Mouse (Mus musculus) embryonic facial prominence, embryonic 12.5 days (tissue): ENCODE results near the gene Cwc25. TPM values are rescaled to one million over a fixed set of nuclear protein-coding genes. Genes with fewer than 3 reads are reported as not detected.
"Not testable (repeated sequence)": the region's sequence is repeated elsewhere in the genome, so short reads cannot be mapped to it uniquely, and the experiment has no call there.

Source experiments
- ATAC-seq: fragments of 200-750 bp; cut with Nextera tagmentation; 2 replicates; pipeline ENCODE4 v1.8.0; 2017; ENCODE audit not compliant: insufficient number of reproducible peaks, insufficient read depth, low FRiP score, low TSS enrichment
- H3K27ac ChIP-seq: fragments of 300-500 bp; sonication (generic); 2 replicates; pipeline ENCODE4 v1.5.1; 2016; ENCODE audit warnings: mild to moderate bottlenecking
- H3K27me3 ChIP-seq: fragments of 300-500 bp; sonication (generic); 2 replicates; pipeline ENCODE4 v1.6.1; 2016; ENCODE audit warnings: mild to moderate bottlenecking, moderate library complexity
- H3K36me3 ChIP-seq: fragments of 300-500 bp; sonication (generic); 2 replicates; pipeline ENCODE4 v1.6.1; 2016; ENCODE audit warnings: mild to moderate bottlenecking
- H3K4me1 ChIP-seq: fragments of 300-500 bp; sonication (generic); 2 replicates; pipeline ENCODE4 v1.6.1; 2016
- H3K4me2 ChIP-seq: fragments of 300-500 bp; sonication (generic); replicated peaks from 2 replicates; pipeline ENCODE4 v1.6.1; 2016; ENCODE audit warnings: mild to moderate bottlenecking, moderate library complexity
- H3K4me3 ChIP-seq: fragments of 300-500 bp; sonication (generic); 2 replicates; pipeline ENCODE4 v1.5.1; 2016; ENCODE audit warnings: mild to moderate bottlenecking
- H3K9ac ChIP-seq: fragments of 300-500 bp; sonication (generic); 2 replicates; pipeline ENCODE4 v1.6.1; 2016; ENCODE audit warnings: mild to moderate bottlenecking, moderate library complexity
- H3K9me3 ChIP-seq: fragments of 300-500 bp; sonication (generic); 2 replicates; pipeline ENCODE4 v1.6.1; 2016; ENCODE audit warnings: mild to moderate bottlenecking, moderate library complexity
- WGBS: fragments of 180-500 bp; shearing (Covaris S2); methylation state at CpG from one replicate; pipeline ENCODE4 v1.1.7; 2016; 5-methylcytosine and 5-hydroxymethylcytosine counted together
- polyA plus RNA-seq: library from polyadenylated mRNA; unstranded; fragments of >200 nt; fragmentation: Nextera tagmentation; extraction: Ambion mirVana; gene quantifications from 2 replicates; pipeline ENCODE4 v1.2.1, GENCODE M21; 2016

The Cwc25 gene
- polyA plus RNA-seq, 1 experiment from 2014 or later, result 24.8 TPM

DNA sequence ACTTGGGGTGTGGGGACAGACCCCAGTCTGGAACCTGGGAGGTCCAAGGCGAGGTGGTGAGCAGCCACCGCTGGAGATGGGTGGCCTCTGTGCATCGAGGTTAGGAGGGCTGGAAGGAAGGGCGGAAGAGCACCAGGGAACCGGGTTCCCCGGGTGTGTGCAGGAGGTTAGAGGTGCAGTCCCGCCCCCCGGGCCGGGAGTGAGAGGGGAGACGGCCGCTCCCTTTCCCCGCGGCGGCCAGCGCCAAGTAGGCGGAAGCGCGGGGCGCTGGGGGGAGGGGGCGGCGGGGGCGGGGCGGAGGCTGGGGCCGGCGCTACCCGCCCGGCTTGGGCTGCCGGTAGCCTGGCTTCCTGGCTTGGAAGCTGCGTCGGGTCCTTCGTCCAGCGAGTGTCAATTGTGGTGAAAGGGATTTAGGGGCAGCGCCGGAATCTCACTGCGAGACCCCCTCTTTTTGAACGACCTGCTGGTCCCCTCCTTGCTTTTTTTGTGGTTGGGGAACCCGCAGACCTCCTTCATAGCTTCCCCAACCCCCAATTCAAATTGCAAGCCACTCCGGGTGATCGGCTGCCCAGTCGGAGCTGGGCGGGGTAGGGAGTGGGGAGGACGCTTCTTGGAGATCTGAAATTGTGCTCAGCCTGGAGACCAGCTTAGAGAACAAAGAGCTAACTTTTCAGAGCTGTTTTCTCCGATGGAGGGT lies 33.8 kb upstream of the Cwc25 start:
- under 1% methylated on average over 36 of the region's 43 CpGs for WGBS
- Histone ChIP-seq H3K9me3 (no peaks in the 10 kb centered on the region), H3K36me3 (no peaks in the 10 kb centered on the region), H3K27ac (peak overlapping the region; percentile 99), H3K4me2 (peak overlapping the region; percentile 72), H3K27me3 (no peaks in the 10 kb centered on the region), H3K4me3 (peak overlapping the region; percentile 96), H3K9ac (peak overlapping the region; percentile 88), H3K4me1 (peaks cover 42% of the 10 kb centered on the region)
- ATAC-seq, result peak; percentile 72; the same call in 1 of the 2 replicates

GRCm38 (mm10) chr11:97799146-97799993 lies 33.0 kb upstream of the Cwc25 start:
- under 1% methylated on average over 69 of the region's 71 CpGs for WGBS
- Histone ChIP-seq H3K4me2 (peak overlapping the region; percentile 72), H3K4me1 (peaks cover 35% of the 10 kb centered on the region), H3K27me3 (no peaks in the 10 kb centered on the region), H3K4me3 (peak overlapping the region; percentile 96), H3K9ac (peak overlapping the region; percentile 88), H3K27ac (peak overlapping the region; percentile 99), H3K9me3 (no peaks in the 10 kb centered on the region), H3K36me3 (no peaks in the 10 kb centered on the region)
- peak; percentile 76 for ATAC-seq

DNA sequence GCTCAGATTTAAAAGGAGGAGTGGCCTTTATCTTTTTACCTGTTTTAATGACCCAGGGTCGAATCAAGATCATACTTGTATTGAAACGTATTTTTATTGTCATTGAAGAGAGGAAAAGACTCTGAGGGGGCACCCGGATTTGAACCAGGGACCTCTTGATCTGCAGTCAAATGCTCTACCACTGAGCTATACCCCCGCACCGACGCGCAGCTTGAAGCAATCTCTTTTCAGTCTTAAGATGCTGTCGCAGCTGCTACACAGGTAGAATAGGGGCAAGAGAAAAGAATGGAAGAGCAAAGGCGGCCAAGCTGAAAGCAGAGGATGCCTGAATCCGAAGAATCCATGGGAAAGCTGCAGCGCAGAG lies 32.4 kb upstream of the Cwc25 start, which contains the start of gene Lasp1:
Lasp1 (plus strand) TSS at position 219 of the 364 bp plus-strand sequence.
- WGBS, result 1% methylated on average over 11 of the region's 11 CpGs

DNA sequence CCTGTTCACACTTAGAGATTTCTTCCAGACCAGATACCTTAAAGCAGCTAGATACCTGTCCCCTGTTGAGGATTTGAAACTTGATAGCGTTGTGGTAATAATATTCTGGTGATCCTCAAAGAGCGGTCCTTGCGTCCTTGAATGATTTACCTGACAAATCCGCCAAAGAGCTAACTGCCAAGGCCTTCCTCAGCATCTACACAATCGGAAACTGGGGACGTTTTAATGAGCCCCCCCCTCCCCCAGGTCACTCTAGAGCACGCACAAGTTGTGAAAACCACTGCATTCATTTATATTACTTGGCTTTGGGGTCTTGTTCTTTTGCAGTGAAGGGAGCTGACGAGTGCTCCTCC lies 31.7 kb upstream of the Cwc25 start:
- Histone ChIP-seq H3K9ac (no peak overlapping the region), H3K9me3 (no peaks in the 10 kb centered on the region), H3K36me3 (no peaks in the 10 kb centered on the region), H3K4me3 (peak overlapping the region; percentile 96), H3K4me2 (peak overlapping the region; percentile 72), H3K4me1 (peaks cover 27% of the 10 kb centered on the region), H3K27ac (no peak overlapping the region), H3K27me3 (no peaks in the 10 kb centered on the region)
- WGBS, result 31% methylated on average over 8 of the region's 8 CpGs
- no peak for ATAC-seq

More for the DNA sequence above, 32.4 kb upstream of the Cwc25 start, which contains the start of gene Lasp1:
- peak within 1 kb of the TSS; percentile 96 for H3K4me3 ChIP-seq
- no peaks in the 10 kb centered on the region for H3K36me3 ChIP-seq
- peak; percentile 25; the same call in 1 of the 2 replicates for ATAC-seq
- peaks cover 29% of the 10 kb centered on the region for H3K4me1 ChIP-seq
- H3K9ac ChIP-seq, result peak within 1 kb of the TSS; percentile 88
- H3K4me2 ChIP-seq, result peak within 1 kb of the TSS; percentile 72
- H3K27ac ChIP-seq, result peak within 1 kb of the TSS; percentile 99
- H3K27me3 ChIP-seq, result no peaks in the 10 kb centered on the region
- no peaks in the 10 kb centered on the region for H3K9me3 ChIP-seq

- Histone ChIP-seq H3K27me3 (no peaks in the 10 kb centered on the region), H3K4me2 (no peak overlapping the region), H3K4me3 (no peak overlapping the region)
Observed at GRCm38 (mm10) chr11:97797369-97798082, 31.2 kb upstream of the Cwc25 start.

GRCm38 (mm10) chr11:97796910-97797309 lies 30.6 kb upstream of the Cwc25 start:
- no peak overlapping the region for H3K4me2 ChIP-seq
- ATAC-seq, result no peak
- H3K4me3 ChIP-seq, result no peak overlapping the region
- no peak overlapping the region for H3K27ac ChIP-seq
- no peak overlapping the region for H3K9ac ChIP-seq
- H3K4me1 ChIP-seq, result peaks cover 20% of the 10 kb centered on the region
- no peaks in the 10 kb centered on the region for H3K27me3 ChIP-seq
- H3K36me3 ChIP-seq, result no peaks in the 10 kb centered on the region
- 4% methylated on average over 6 of the region's 6 CpGs for WGBS
- no peaks in the 10 kb centered on the region for H3K9me3 ChIP-seq

More at GRCm38 (mm10) chr11:97797369-97798082, 31.2 kb upstream of the Cwc25 start:
- Histone ChIP-seq H3K9ac (no peak overlapping the region), H3K27ac (no peak overlapping the region), H3K4me1 (peaks cover 25% of the 10 kb centered on the region), H3K9me3 (no peaks in the 10 kb centered on the region), H3K36me3 (no peaks in the 10 kb centered on the region)
- WGBS, result 56% methylated on average over 15 of the region's 15 CpGs
- ATAC-seq, result no peak

DNA sequence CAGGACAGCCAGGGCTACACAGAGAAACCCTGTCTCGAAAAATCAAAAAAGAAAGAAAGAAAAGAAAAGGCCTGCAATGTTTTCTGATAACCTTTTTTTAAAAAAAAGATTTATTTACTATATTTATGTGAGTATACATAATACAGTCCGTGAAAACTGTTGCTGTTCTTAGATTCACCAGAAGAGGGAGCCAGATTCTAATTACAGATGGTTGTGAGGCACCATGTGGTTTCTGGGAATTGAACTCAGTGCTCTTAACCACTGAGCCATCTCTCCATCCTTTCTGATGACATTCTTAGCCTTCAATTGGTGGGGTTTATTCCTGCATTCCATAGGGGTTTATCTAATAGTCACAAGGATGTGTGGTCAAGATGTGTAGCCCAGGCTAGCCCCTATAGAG lies 26.8 kb upstream of the Cwc25 start:
- no peak for ATAC-seq
- peaks cover 5% of the 10 kb centered on the region; the same call in 1 of the 2 replicates for H3K4me1 ChIP-seq
- no peaks in the 10 kb centered on the region for H3K36me3 ChIP-seq
- H3K27me3 ChIP-seq, result no peaks in the 10 kb centered on the region
- no peak overlapping the region for H3K9ac ChIP-seq
- 3% methylated on average over 2 of the region's 2 CpGs for WGBS
- H3K4me3 ChIP-seq, result no peak overlapping the region
- H3K4me2 ChIP-seq, result no peak overlapping the region
- no peaks in the 10 kb centered on the region for H3K9me3 ChIP-seq
- no peak overlapping the region for H3K27ac ChIP-seq

DNA sequence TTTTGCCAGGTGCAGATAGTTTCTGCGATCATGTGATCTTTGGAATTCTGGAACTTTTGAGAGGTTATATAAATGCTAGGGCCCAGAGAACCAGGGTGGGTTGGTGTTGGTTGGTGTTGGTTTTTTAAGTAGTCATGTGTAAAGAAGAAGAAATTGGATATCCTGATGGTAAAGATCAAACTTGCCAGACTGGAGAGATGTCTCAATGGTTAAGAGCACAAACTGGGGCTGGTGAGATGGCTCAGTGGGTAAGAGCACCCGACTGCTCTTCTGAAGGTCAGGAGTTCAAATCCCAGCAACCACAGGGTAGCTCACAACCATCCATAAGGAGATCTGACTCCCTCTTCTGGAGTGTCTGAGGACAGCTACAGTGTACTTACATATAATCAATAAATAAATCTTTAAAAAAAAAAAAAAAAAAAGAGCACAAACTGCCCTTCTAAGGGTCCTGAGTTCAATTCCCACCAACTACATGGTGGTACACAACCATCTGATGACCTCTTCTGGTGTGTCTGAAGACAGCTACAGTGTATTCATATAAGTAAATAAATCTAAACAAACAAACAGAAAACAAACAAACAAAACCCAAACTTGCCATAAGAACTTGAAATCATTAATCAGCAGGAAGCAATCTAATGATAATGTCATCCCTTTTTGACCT lies 24.6 kb upstream of the Cwc25 start:
- not testable (repeated sequence) for H3K4me3 ChIP-seq, H3K27ac ChIP-seq, H3K27me3 ChIP-seq, H3K4me1 ChIP-seq, ATAC-seq, H3K9ac ChIP-seq, H3K36me3 ChIP-seq, H3K9me3 ChIP-seq, H3K4me2 ChIP-seq
- 72% methylated on average over 2 of the region's 2 CpGs for WGBS

- Histone ChIP-seq H3K9ac (no peak overlapping the region), H3K4me2 (no peak overlapping the region), H3K9me3 (no peaks in the 10 kb centered on the region), H3K27ac (no peak overlapping the region), H3K4me1 (no peaks in the 10 kb centered on the region), H3K36me3 (no peaks in the 10 kb centered on the region), H3K27me3 (no peaks in the 10 kb centered on the region), H3K4me3 (no peak overlapping the region)
- 84% methylated on average over 5 of the region's 5 CpGs for WGBS
- no peak for ATAC-seq
Observed at GRCm38 (mm10) chr11:97789727-97790126, 23.4 kb upstream of the Cwc25 start.

DNA sequence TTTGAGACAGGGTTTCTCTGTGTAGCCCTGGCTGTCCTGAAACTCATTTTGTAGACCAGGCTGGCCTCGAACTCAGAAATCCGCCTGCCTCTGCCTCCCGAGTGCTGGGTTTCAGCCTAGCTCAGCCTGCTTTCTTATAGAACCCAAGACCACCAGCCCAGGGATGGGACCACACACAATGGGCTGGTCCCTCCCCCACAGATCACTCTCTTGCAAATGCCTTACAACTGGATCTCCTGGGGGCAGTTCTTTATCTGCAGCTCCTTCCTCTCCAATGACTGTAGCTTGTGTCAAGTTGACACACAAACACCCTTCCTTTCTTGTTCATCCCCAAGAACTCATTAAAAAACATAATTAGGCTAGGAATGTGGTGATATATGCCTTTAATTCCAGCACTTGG lies 21.6 kb upstream of the Cwc25 start:
- Histone ChIP-seq H3K27ac (no peak overlapping the region), H3K4me3 (no peak overlapping the region), H3K9ac (no peak overlapping the region), H3K4me2 (no peak overlapping the region), H3K27me3 (no peaks in the 10 kb centered on the region), H3K4me1 (no peaks in the 10 kb centered on the region), H3K36me3 (no peaks in the 10 kb centered on the region), H3K9me3 (no peaks in the 10 kb centered on the region)
- 93% methylated on average over 3 of the region's 3 CpGs for WGBS
- ATAC-seq, result no peak

GRCm38 (mm10) chr11:97782564-97782895 lies 16.2 kb upstream of the Cwc25 start:
- ATAC-seq, result peak; percentile 29; the same call in 1 of the 2 replicates
- peak overlapping the region; percentile 94 for H3K27ac ChIP-seq
- 1% methylated on average over 10 of the region's 10 CpGs for WGBS

More at GRCm38 (mm10) chr11:97782564-97782895, 16.2 kb upstream of the Cwc25 start:
- Histone ChIP-seq H3K36me3 (peaks cover 33% of the 10 kb centered on the region), H3K4me1 (peaks cover 13% of the 10 kb centered on the region), H3K4me3 (peak overlapping the region; percentile 94), H3K27me3 (no peaks in the 10 kb centered on the region), H3K9me3 (no peaks in the 10 kb centered on the region), H3K4me2 (peak overlapping the region; percentile 51), H3K9ac (peak overlapping the region; percentile 64)
